Mouse (Mus musculus) limb, embryonic 13.5 days (tissue): ENCODE data around the gene Kcnmb1. TPM values are rescaled to one million over a fixed set of nuclear protein-coding genes. Genes with fewer than 3 reads are reported as not detected.

Experiments
- ATAC-seq: fragments of 200-750 bp; cut with Nextera tagmentation; 2 replicates; pipeline ENCODE4 v1.8.0; 2017; ENCODE audit warnings: low read depth, moderate number of reproducible peaks, moderate TSS enrichment; ENCODE audit not compliant: low FRiP score
- H3K27ac ChIP-seq: fragments of 300-500 bp; sonication (generic); 2 replicates; pipeline ENCODE4 v1.5.1; 2015; ENCODE audit warnings: inconsistent platforms, mild to moderate bottlenecking, moderate library complexity
- H3K27me3 ChIP-seq: fragments of 300-500 bp; sonication (generic); 2 replicates; pipeline ENCODE4 v1.6.1; 2015; ENCODE audit warnings: mild to moderate bottlenecking, inconsistent platforms
- H3K36me3 ChIP-seq: fragments of 300-500 bp; sonication (generic); 2 replicates; pipeline ENCODE4 v1.6.1; 2015; ENCODE audit warnings: inconsistent platforms, mild to moderate bottlenecking, moderate library complexity
- H3K4me1 ChIP-seq: fragments of 300-500 bp; sonication (generic); 2 replicates; pipeline ENCODE4 v1.6.1; 2015; ENCODE audit warnings: inconsistent platforms
- H3K4me2 ChIP-seq: fragments of 300-500 bp; sonication (generic); replicated peaks from 2 replicates; pipeline ENCODE4 v1.6.1; 2015; ENCODE audit warnings: inconsistent platforms, mild to moderate bottlenecking, moderate library complexity
- H3K4me3 ChIP-seq: fragments of 300-500 bp; sonication (generic); 2 replicates; pipeline ENCODE4 v1.5.1; 2015; ENCODE audit warnings: moderate library complexity, mild to moderate bottlenecking, inconsistent platforms
- H3K9ac ChIP-seq: fragments of 300-500 bp; sonication (generic); 2 replicates; pipeline ENCODE4 v1.6.1; 2015; ENCODE audit warnings: mild to moderate bottlenecking, inconsistent platforms
- H3K9me3 ChIP-seq: fragments of 300-500 bp; sonication (generic); 2 replicates; pipeline ENCODE4 v1.6.1; 2016; ENCODE audit warnings: inconsistent platforms
- WGBS: fragments of 180-500 bp; shearing (Covaris S2); methylation state at CpG from one replicate; pipeline ENCODE4 v1.1.7; 2015; 5-methylcytosine and 5-hydroxymethylcytosine counted together
- polyA plus RNA-seq: library from polyadenylated mRNA; unstranded; fragments of >200 nt; fragmentation: Nextera tagmentation; extraction: Ambion mirVana; gene quantifications from 2 replicates; pipeline ENCODE4 v1.2.1, GENCODE M21; 2015

Gene Kcnmb1
- polyA plus RNA-seq, 1 experiment from 2014 or later, result 0.10 TPM

DNA sequence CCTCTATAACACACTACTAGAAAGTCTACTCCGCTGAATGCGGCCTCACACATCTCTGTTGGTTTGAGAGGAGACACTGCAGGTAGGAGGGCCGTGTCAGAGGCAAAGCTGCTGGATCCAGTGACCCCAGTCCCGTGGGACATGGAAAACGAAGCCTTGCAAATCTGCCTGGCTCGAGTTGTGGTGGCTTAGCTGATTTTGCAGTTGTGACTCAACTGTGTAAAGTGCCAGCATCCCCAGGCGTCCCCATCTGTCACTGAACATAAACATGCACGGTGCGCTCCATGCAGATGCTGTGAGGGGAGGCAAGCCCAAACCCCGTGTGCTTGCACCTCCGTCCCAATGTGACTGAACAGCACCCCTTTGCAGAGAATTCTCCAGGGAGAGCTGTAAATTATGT is 33.4 kb upstream of the Kcnmb1 start:
- no peak for ATAC-seq
- 61% methylated on average over 11 of the region's 11 CpGs for WGBS

DNA sequence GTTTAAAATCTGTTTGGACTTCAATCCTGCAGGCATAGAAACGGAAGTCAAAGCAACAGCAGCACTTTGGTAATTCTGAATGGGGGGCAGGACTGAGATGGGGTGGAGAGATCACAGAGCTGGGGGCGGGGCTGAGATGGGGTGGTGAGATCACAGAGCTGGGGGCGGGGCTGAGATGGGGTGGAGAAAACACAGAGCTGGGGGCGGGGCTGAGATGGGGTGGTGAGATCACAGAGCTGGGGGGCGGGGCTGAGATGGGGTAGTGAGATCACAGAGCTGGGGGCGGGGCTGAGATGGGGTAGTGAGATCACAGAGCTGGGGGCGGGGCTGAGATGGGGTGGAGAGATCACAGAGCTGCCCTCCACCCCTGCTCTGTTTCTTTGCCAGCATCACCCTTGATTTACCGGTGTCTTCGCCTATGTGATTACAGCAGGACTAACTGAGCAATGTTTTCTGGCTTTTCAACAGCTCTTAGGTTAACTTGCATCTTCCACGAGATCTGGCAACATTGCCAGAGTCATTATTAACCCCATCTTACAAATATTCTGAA is 30.9 kb upstream of the Kcnmb1 start:
- no peaks in the 10 kb centered on the region for H3K9me3 ChIP-seq
- no peaks in the 10 kb centered on the region for H3K36me3 ChIP-seq
- WGBS, result 7% methylated on average over 9 of the region's 10 CpGs
- H3K4me2 ChIP-seq, result peak overlapping the region; percentile 14
- H3K4me3 ChIP-seq, result no peak overlapping the region
- H3K27ac ChIP-seq, result no peak overlapping the region
- ATAC-seq, result no peak
- peaks cover 26% of the 10 kb centered on the region for H3K4me1 ChIP-seq
- H3K9ac ChIP-seq, result no peak overlapping the region
- peaks cover 12% of the 10 kb centered on the region for H3K27me3 ChIP-seq

More for the DNA sequence above, 33.4 kb upstream of the Kcnmb1 start:
- peaks cover 39% of the 10 kb centered on the region for H3K4me1 ChIP-seq
- no peak overlapping the region for H3K4me2 ChIP-seq
- no peak overlapping the region for H3K9ac ChIP-seq
- H3K27ac ChIP-seq, result no peak overlapping the region
- H3K4me3 ChIP-seq, result no peak overlapping the region
- no peaks in the 10 kb centered on the region for H3K36me3 ChIP-seq
- H3K9me3 ChIP-seq, result no peaks in the 10 kb centered on the region
- H3K27me3 ChIP-seq, result peaks cover 12% of the 10 kb centered on the region

DNA sequence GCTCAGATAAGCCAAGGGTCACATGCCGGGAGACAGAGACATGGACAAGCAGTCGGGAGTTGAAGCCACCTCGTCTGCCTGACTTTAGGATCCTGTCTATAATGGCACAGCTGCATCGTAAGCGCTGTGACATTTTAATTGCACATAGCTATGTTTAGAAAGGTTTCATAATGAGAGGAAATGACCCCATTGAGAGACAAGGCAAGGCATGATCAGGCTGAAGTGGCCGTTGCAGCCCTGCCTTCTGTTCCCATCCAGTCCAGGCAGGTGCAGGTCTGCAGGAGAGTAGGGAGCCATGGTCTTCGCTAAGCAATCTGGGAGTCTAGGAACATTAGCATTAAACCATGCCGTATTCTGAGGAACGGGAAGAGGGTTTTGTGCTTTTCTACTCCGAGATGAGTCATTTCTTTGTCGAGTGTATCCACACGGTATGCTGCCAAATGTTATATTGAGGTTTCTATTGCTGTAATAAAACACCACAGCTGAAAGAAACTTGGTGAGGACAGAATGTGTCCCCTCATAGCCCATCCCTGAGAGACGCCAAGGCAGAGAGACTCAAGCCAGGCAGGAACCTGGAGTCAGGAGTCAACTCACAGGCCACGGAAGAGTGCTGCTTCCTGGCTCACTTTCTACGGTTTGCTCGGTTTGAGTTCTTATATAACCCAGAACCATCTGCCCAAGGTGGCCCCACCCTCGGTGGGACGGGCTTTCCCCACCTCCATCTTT is 30.3 kb upstream of the Kcnmb1 start:
- peaks cover 26% of the 10 kb centered on the region for H3K4me1 ChIP-seq
- H3K36me3 ChIP-seq, result no peaks in the 10 kb centered on the region
- no peaks in the 10 kb centered on the region for H3K9me3 ChIP-seq
- H3K27me3 ChIP-seq, result peaks cover 7% of the 10 kb centered on the region
- no peak overlapping the region for H3K27ac ChIP-seq
- 51% methylated on average over 18 of the region's 18 CpGs for WGBS
- no peak overlapping the region for H3K4me3 ChIP-seq
- ATAC-seq, result no peak
- H3K9ac ChIP-seq, result no peak overlapping the region
- H3K4me2 ChIP-seq, result peak overlapping the region; percentile 14

DNA sequence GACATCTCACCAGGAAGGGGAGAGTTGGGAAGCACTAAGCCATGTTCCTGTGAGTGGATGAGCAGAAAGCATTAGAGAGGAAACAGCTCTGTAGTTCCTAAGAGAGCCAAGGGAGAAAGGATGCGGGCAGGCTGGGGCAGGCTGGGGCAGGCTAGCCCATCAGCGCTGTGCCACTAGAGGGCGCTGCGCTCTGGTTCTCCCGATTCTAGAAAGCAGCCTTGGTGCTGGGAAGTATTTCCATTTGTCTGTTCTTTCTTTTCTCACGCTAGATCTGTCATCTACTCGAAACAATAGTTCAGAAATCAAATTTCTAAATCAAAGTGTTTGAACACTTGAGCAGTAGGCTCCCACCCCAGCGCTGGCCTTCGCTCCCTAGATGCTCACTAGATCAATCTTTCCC is 28.5 kb upstream of the Kcnmb1 start:
- H3K9me3 ChIP-seq, result no peaks in the 10 kb centered on the region
- no peak overlapping the region for H3K4me3 ChIP-seq
- no peak overlapping the region for H3K27ac ChIP-seq
- no peak overlapping the region for H3K9ac ChIP-seq
- ATAC-seq, result no peak
- no peaks in the 10 kb centered on the region for H3K36me3 ChIP-seq
- no peaks in the 10 kb centered on the region for H3K27me3 ChIP-seq
- 66% methylated on average over 9 of the region's 9 CpGs for WGBS
- H3K4me2 ChIP-seq, result no peak overlapping the region
- H3K4me1 ChIP-seq, result peaks cover 20% of the 10 kb centered on the region

DNA sequence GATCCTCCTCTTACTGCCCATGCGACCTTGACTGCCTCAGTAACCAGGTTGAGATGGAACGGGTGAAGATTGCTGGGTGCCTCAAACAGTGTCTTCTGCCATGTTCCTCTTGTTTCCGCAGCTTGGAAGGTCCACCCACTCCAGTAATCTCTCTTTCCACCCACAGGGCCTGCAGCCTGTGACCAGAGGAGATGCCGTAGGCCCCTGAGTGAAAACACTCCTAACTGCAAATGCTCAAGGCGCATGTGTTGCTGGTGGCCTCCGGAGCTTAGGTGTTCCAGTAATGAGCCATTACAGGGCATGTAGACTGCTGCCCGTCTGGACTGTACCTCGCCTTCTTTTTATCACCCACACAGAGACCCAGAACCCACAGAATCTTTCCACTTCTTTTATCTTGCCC is 25.2 kb upstream of the Kcnmb1 start:
- H3K4me3 ChIP-seq, result no peak overlapping the region
- H3K4me2 ChIP-seq, result no peak overlapping the region
- 71% methylated on average over 8 of the region's 8 CpGs for WGBS
- no peaks in the 10 kb centered on the region for H3K9me3 ChIP-seq
- no peak overlapping the region for H3K27ac ChIP-seq
- no peak for ATAC-seq
- H3K4me1 ChIP-seq, result peaks cover 10% of the 10 kb centered on the region
- no peaks in the 10 kb centered on the region for H3K27me3 ChIP-seq
- no peaks in the 10 kb centered on the region for H3K36me3 ChIP-seq
- H3K9ac ChIP-seq, result no peak overlapping the region

DNA sequence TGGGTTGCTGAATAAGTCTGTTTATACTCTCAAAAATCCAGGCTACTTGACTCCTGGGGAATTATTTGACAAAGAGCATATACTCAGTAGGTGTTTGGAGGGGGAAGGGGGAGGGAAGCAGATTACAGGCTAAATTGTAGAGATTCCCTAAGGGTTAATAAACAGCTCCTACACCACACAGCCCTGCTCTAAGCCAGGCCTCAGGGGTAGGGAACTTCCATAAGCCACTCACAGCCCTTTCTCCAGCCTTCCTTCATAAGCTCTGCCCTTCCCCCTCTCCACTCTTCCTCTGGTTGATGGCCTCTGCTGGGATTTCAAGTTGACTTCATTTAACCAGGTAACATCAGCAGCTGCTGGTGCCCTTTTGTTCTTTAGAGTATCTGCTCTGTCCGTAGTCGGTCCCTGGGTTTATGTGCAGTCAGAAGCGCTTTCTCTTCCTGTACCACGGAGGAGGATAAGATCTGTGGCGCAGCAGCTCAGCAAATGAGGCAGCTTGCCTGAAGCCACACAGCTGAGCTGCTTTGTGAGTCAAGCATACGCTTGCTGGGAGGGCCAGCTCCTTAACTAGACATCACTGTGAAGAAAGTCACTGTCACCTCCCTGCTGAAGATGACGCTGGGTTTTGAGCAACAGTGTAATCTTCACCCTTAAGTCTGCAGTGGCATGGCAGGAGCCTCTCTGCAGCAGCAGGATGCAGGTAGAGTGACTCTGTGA is 24.1 kb upstream of the Kcnmb1 start:
- no peak for ATAC-seq
- Histone ChIP-seq H3K27ac (no peak overlapping the region), H3K9ac (no peak overlapping the region), H3K36me3 (no peaks in the 10 kb centered on the region), H3K4me1 (peaks cover 8% of the 10 kb centered on the region), H3K9me3 (no peaks in the 10 kb centered on the region), H3K4me2 (no peak overlapping the region), H3K4me3 (no peak overlapping the region), H3K27me3 (no peaks in the 10 kb centered on the region)
- WGBS, result 34% methylated on average over 7 of the region's 7 CpGs

DNA sequence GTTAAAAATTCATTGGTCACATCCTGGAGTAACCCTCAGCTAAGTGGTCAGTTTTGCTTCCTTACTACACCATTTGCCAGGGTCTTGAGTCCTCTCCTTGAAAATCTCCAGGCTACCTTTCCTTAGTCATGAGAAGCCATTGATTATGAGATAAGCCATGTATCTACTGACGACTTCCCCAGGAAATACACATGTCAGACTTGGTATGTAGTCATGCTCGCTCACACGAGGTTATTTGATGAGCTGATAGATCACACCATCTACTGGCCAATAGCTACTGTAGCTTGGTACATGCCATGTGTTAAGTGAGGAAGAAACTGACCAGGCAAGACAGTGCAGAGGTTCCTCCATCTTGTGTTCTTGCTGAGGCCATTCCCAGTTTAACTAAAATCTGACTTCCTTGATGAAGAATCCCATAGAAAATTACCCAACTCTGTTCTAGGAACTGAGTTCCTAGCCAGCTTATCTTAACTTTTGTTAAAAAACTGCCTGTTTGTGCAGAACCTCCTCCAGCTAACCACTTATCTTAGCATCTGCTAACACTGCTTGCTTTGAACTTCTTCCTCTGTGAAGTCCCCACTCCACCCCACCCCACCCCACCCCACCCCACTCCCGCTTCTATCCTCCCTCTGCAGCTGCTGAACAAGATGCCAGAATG is 23.2 kb upstream of the Kcnmb1 start:
- Histone ChIP-seq H3K27ac (no peak overlapping the region), H3K9me3 (no peaks in the 10 kb centered on the region), H3K4me1 (peaks cover 8% of the 10 kb centered on the region), H3K4me3 (no peak overlapping the region), H3K36me3 (no peaks in the 10 kb centered on the region), H3K4me2 (no peak overlapping the region), H3K9ac (no peak overlapping the region), H3K27me3 (no peaks in the 10 kb centered on the region)
- no peak for ATAC-seq
- 72% methylated on average over 4 of the region's 4 CpGs for WGBS

DNA sequence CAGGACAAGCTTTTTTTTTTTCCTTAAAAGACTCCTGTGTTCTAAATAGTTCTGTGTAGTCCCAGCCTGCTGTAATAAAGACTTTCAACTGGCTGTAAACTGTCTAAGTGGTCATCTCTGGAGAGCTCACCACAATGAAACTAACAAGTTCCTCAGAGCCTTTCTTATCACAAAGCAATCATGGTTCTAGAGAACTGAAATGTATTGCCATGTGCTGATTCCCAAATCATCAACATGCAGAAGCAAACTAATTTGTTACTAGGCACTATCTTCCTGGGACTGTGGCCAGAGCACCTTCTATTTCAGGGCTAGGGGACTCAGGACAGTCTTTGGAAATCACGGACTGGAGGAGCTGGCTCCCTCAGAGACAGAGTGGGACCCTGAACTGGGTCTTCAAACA is 19.2 kb upstream of the Kcnmb1 start:
- no peak overlapping the region for H3K4me2 ChIP-seq
- H3K9ac ChIP-seq, result no peak overlapping the region
- peaks cover 4% of the 10 kb centered on the region for H3K4me1 ChIP-seq
- ATAC-seq, result no peak
- H3K27ac ChIP-seq, result no peak overlapping the region
- H3K27me3 ChIP-seq, result no peaks in the 10 kb centered on the region
- no peaks in the 10 kb centered on the region for H3K9me3 ChIP-seq
- no peak overlapping the region for H3K4me3 ChIP-seq
- no peaks in the 10 kb centered on the region for H3K36me3 ChIP-seq
- WGBS, result 69% methylated on average over 1 of the region's 1 CpGs

DNA sequence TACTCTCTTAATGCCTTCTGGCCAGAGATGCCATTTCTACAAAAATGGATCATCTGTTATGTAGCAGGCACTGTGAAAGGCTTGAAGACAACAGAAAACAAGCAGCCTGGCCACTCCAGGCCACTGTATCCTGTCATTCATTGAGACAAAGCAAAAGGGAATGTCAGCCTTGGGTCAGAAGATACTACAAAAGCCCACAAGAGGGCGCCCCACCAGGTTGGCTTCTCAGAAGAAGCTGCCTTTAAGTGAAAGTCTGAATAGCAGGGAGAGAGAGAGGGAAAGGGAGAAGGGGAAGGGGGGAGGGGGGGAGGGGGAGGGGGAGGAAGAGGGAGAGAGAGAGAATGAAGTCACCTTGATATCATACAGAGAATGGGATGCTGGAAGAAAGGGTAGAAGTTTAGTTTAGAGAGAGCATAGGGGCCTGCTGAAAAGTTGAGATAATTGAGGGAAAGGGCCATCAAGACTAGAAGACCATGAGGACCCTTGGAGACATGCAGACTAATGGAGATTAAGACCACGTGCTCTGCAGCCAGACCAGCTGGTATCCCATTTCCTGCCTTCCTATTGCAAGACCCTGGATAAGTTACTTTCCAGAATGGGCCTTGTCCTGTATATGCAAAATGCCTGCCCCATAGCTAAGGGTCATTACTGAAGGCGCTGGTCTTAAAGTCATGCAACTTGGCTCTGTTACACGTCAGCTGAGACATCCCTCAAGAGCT is 18.6 kb upstream of the Kcnmb1 start:
- Histone ChIP-seq H3K4me2 (no peak overlapping the region), H3K9ac (no peak overlapping the region), H3K27me3 (no peaks in the 10 kb centered on the region), H3K27ac (no peak overlapping the region), H3K4me3 (no peak overlapping the region), H3K9me3 (no peaks in the 10 kb centered on the region), H3K36me3 (no peaks in the 10 kb centered on the region), H3K4me1 (no peaks in the 10 kb centered on the region)
- ATAC-seq, result no peak
- WGBS, result 59% methylated on average over 4 of the region's 4 CpGs

DNA sequence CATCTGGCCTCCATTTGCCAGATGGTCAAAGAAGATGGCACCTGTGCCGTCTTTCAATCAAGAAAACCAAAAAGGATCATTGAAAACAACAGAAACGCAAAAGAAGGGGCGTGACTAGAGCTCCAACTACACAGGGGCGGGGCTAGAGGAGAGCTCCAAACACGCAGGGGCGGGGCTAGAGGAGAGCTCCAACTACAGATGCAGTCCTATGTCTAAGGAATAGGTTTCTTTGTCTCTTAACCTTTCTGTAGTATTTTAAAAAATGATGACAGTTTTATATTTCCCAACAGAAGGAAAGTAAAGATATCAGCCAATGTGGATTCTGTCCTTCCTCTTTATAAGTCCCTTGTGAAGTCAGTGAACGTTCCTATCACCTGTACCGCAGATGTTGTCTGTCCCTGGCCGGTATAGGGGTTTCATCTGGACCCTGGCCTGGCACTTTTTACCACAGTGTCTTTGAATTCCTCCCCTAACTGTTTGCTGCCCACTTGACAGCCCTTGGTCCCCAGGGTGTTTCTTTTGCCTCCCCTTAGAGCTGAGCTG is 18.0 kb upstream of the Kcnmb1 start:
- Histone ChIP-seq H3K27me3 (no peaks in the 10 kb centered on the region), H3K4me1 (no peaks in the 10 kb centered on the region), H3K9me3 (no peaks in the 10 kb centered on the region), H3K9ac (no peak overlapping the region), H3K4me2 (no peak overlapping the region), H3K4me3 (no peak overlapping the region), H3K27ac (no peak overlapping the region), H3K36me3 (no peaks in the 10 kb centered on the region)
- ATAC-seq, result no peak
- 83% methylated on average over 9 of the region's 9 CpGs for WGBS

DNA sequence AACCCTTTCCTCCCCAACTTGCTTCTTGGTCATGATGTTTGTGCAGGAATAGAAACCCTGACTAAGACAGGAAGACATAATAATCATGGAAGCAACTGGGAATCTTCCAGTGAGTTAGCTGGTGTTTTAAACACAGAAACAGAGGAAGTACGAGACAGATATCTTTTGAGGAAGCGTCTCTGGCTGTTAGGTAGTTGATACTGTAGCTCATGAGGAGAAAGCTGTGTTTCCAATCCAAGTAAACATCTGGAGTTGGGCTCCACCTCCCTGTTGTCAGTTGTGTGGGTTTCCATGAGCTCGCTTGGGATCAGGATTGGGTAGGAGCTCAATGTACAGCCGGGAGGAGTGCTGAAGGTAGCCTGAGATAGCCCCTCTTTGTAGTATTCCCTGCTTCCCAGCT is 16.3 kb upstream of the Kcnmb1 start:
- H3K27me3 ChIP-seq, result no peaks in the 10 kb centered on the region
- no peak overlapping the region for H3K9ac ChIP-seq
- no peak overlapping the region for H3K4me3 ChIP-seq
- H3K4me1 ChIP-seq, result no peaks in the 10 kb centered on the region
- no peak overlapping the region for H3K27ac ChIP-seq
- no peak for ATAC-seq
- H3K9me3 ChIP-seq, result 0 out of 2 replicates have a peak, but pooled peaks cover 3% of the 10 kb centered on the region
- 78% methylated on average over 4 of the region's 4 CpGs for WGBS
- no peaks in the 10 kb centered on the region for H3K36me3 ChIP-seq
- no peak overlapping the region for H3K4me2 ChIP-seq
